Mouse (Mus musculus): ENCODE measurements around the gene Klrg2. TPM values are rescaled to one million over a fixed set of nuclear protein-coding genes. Genes with fewer than 3 reads are reported as not detected.
A peak's percentile ranks its signal among the peaks of the same experiment; 100 is the strongest.

Klrg2 gene
- polyA plus RNA-seq, 1 experiment from 2014 or later = 0.25 TPM

DNA sequence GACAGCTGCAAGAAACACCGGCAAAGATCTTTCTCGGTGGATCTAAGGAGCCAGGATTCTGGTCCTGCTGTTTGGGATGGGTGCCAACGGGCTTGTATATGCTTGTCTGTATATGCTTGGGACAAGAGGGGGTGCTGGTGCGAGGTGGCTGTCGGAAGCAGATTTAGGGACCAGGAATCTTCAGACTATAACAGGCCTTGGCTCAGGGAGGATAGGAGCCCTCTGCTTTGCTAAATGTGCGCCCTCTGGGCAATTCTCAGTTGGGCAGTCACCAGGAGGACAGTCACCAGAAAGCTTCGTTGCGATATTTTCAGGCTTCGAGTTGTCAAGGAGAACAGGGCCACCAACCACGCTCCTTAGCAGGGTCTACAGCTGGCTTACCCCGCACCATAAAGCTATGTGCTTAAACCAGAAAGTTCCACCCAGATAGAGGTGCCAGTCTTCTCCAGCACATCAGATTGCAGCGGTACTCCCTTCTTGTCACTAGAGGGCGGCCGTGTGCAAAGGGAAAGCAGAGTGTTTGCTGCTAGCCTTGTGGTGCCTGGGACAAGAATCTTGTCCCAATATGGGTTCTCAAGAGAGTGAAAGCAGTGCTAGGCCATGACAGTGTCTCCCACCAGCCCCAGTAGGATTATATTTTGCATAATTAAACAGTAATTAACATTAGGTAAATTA is 13.4 kb upstream of the Klrg2 start:
- 0 out of 2 replicates have a peak, but pooled peaks have one; percentile 36 for ATAC-seq (replicated peaks; ENCODE audit: low FRiP score)
- 42% methylated on average over 14 of the region's 14 CpGs for WGBS
- Histone ChIP-seq H3K27me3 (no peaks in the 10 kb centered on the region), H3K4me1 (no peaks in the 10 kb centered on the region), H3K4me3 (replicated peaks) (no peak overlapping the region), H3K9me3 (replicated peaks) (no peaks in the 10 kb centered on the region), H3K27ac (no peak overlapping the region), H3K9ac (no peak overlapping the region), H3K36me3 (no peaks in the 10 kb centered on the region), H3K4me2 (no peak overlapping the region)

DNA sequence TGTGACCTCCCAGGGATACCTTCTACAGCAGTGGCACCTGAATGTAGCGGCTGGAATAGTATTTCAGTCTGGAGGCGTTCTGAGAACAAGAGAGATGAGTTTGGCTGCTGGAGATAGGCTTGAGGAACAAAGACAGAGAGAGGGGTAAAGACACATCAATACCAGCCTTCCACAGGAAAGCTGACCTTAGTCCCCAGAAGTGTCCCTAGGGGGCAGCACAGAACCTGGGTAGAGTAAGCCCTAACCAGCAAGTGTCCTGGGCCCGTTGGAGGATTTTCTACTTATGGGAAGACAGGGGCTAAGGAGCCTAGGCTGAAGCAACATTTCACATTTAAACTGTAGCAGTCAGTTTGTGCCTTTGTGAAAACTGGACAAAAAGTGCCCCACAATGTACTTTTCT is 12.5 kb upstream of the Klrg2 start:
- 76% methylated on average over 3 of the region's 3 CpGs for WGBS
- Histone ChIP-seq H3K9me3 (replicated peaks) (no peaks in the 10 kb centered on the region), H3K9ac (no peak overlapping the region), H3K27ac (no peak overlapping the region), H3K4me1 (no peaks in the 10 kb centered on the region), H3K4me3 (replicated peaks) (no peak overlapping the region), H3K36me3 (no peaks in the 10 kb centered on the region), H3K4me2 (no peak overlapping the region), H3K27me3 (no peaks in the 10 kb centered on the region)
- no peak for ATAC-seq (replicated peaks; ENCODE audit: low FRiP score)

GRCm38 (mm10) chr6:38643039-38643438 is 6.0 kb upstream of the Klrg2 start:
- WGBS = 79% methylated on average over 3 of the region's 3 CpGs
- no peak overlapping the region for H3K27ac ChIP-seq
- no peaks in the 10 kb centered on the region for H3K9me3 ChIP-seq (replicated peaks)
- no peak overlapping the region for H3K4me2 ChIP-seq
- peaks cover 49% of the 10 kb centered on the region for H3K27me3 ChIP-seq
- H3K9ac ChIP-seq = no peak overlapping the region
- no peaks in the 10 kb centered on the region for H3K4me1 ChIP-seq
- H3K36me3 ChIP-seq = no peaks in the 10 kb centered on the region
- no peak for ATAC-seq (replicated peaks; ENCODE audit: low FRiP score)
- H3K4me3 ChIP-seq (replicated peaks) = no peak overlapping the region

DNA sequence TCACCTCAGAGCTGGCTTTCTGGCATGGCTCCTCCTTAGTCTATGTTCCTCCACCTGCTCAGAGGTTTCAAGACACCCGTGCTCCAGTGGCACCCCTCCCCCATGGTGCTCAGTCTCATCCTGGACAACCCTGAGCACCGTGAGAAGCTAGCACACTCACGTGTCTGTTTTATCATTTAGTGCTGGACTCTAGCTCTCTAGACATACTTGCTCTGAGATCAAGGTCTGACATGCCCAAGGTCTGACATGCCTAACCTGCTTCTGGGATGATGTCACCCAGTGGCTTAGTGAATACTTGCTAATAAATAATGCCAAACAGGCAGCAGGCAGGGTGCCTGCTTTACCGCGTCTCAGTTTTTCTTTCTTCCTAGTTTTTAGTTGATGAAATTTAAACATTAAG is 5.6 kb upstream of the Klrg2 start:
- WGBS = 51% methylated on average over 5 of the region's 5 CpGs

GRCm38 (mm10) chr6:38641645-38642044 is 4.6 kb upstream of the Klrg2 start:
- Histone ChIP-seq H3K9me3 (replicated peaks) (no peaks in the 10 kb centered on the region), H3K27ac (no peak overlapping the region), H3K36me3 (no peaks in the 10 kb centered on the region), H3K4me1 (peaks cover 9% of the 10 kb centered on the region), H3K9ac (no peak overlapping the region), H3K4me3 (replicated peaks) (no peak overlapping the region), H3K27me3 (peaks cover 63% of the 10 kb centered on the region), H3K4me2 (no peak overlapping the region)
- no peak for ATAC-seq (replicated peaks; ENCODE audit: low FRiP score)
- WGBS = 47% methylated on average over 5 of the region's 5 CpGs

More for the DNA sequence above, 5.6 kb upstream of the Klrg2 start:
- Histone ChIP-seq H3K9me3 (replicated peaks) (no peaks in the 10 kb centered on the region), H3K36me3 (no peaks in the 10 kb centered on the region), H3K27ac (no peak overlapping the region), H3K4me1 (no peaks in the 10 kb centered on the region), H3K4me2 (no peak overlapping the region), H3K9ac (no peak overlapping the region), H3K4me3 (replicated peaks) (no peak overlapping the region), H3K27me3 (peaks cover 54% of the 10 kb centered on the region)
- ATAC-seq (replicated peaks; ENCODE audit: low FRiP score) = no peak

DNA sequence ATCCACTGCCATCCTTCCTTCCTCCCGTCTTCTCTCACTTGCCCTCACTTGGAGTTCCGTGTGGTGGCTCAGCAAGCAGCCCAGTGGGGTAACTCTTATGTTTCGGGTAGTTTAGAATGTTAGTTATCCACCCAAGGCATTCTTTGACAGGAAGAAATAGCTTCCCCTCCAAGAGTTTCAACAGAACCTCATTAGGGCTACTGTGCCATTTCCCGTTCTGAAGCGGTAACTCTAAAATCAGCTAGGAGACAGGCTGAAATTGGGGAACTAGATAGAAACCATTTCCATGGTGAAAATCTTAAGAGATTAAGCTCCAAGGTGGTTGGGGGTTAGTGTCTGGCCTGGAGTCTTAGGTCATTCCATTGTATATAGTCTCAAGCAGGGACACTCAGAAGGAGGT is 4.2 kb upstream of the Klrg2 start:
- WGBS = 75% methylated on average over 5 of the region's 5 CpGs
- Histone ChIP-seq H3K36me3 (no peaks in the 10 kb centered on the region), H3K27me3 (peaks cover 67% of the 10 kb centered on the region), H3K4me1 (peaks cover 13% of the 10 kb centered on the region), H3K4me3 (replicated peaks) (no peak overlapping the region), H3K9me3 (replicated peaks) (no peaks in the 10 kb centered on the region), H3K9ac (no peak overlapping the region), H3K4me2 (no peak overlapping the region), H3K27ac (no peak overlapping the region)
- no peak for ATAC-seq (replicated peaks; ENCODE audit: low FRiP score)

- ATAC-seq (replicated peaks; ENCODE audit: low FRiP score) = no peak
- Histone ChIP-seq H3K36me3 (no peaks in the 10 kb centered on the region), H3K27ac (no peak overlapping the region), H3K9me3 (replicated peaks) (no peaks in the 10 kb centered on the region), H3K4me1 (peaks cover 21% of the 10 kb centered on the region), H3K4me3 (replicated peaks) (no peak overlapping the region), H3K27me3 (peaks cover 76% of the 10 kb centered on the region), H3K4me2 (no peak overlapping the region), H3K9ac (no peak overlapping the region)
- 67% methylated on average over 11 of the region's 11 CpGs for WGBS
Measured at GRCm38 (mm10) chr6:38640401-38640800, 3.4 kb upstream of the Klrg2 start.

- no peaks in the 10 kb centered on the region for H3K9me3 ChIP-seq (replicated peaks)
- peak; percentile 79 for ATAC-seq (replicated peaks; ENCODE audit: low FRiP score)
- no peak overlapping the region for H3K27ac ChIP-seq
- peaks cover 22% of the 10 kb centered on the region for H3K4me1 ChIP-seq
- peak overlapping the region; percentile 100 for H3K4me2 ChIP-seq
- H3K27me3 ChIP-seq = peaks cover 89% of the 10 kb centered on the region
- no peaks in the 10 kb centered on the region for H3K36me3 ChIP-seq
- WGBS = 2% methylated on average over 72 of the region's 72 CpGs
- peak overlapping the region; percentile 49 for H3K9ac ChIP-seq
- peak overlapping the region; percentile 58 for H3K4me3 ChIP-seq (replicated peaks)
Measured at GRCm38 (mm10) chr6:38635941-38636851, 846 bp downstream of the Klrg2 start.

DNA sequence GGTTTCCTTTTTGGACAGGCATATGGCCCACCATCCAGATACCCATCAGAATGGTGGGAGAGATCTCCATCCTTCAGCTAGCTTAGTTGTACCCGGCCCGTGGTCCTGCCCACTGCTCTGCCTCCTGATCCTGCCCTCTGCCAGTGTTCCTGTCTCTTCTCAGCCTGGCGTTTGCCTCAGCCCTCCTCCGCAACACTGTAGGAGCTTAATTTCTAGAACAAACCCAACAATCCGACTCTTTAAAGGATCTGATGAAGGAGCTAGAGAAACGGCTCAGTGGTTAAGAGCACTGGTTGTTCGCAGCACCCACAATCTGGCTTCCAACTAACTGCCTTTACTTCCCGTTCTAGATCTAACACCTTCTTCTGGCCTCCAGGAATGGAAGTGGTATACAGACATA is 2.6 kb downstream of the Klrg2 start:
- 80% methylated on average over 8 of the region's 8 CpGs for WGBS
- H3K9me3 ChIP-seq (replicated peaks) = no peaks in the 10 kb centered on the region
- no peak overlapping the region for H3K9ac ChIP-seq
- peaks cover 22% of the 10 kb centered on the region for H3K4me1 ChIP-seq
- no peak overlapping the region for H3K27ac ChIP-seq
- H3K4me3 ChIP-seq (replicated peaks) = no peak overlapping the region
- H3K4me2 ChIP-seq = no peak overlapping the region
- H3K27me3 ChIP-seq = peaks cover 71% of the 10 kb centered on the region
- H3K36me3 ChIP-seq = no peaks in the 10 kb centered on the region
- ATAC-seq (replicated peaks; ENCODE audit: low FRiP score) = no peak

- no peaks in the 10 kb centered on the region for H3K36me3 ChIP-seq
Measured at GRCm38 (mm10) chr6:38632826-38633225, 4.2 kb downstream of the Klrg2 start.

DNA sequence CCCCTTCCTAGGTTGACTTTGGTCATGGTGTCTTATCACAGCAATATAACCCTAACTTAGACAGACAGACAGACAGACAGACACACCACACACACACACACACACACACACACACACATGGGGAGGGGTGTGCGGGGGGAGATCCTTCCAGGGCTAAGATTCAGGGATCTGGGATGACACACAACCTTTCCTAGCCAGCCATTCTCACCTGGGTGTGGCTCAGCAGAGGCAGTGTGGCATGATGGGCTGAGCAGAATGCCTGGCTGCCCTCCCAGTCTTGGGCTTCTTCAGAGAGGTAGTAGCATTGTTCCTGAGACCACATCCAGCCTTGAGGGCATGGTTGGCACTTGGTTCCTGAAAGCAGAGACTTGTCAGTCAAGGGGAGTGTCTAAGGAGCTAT is 7.5 kb downstream of the Klrg2 start:
- Histone ChIP-seq H3K9ac (no peak overlapping the region), H3K4me3 (replicated peaks) (no peak overlapping the region)
- WGBS = 94% methylated on average over 1 of the region's 1 CpGs

More at GRCm38 (mm10) chr6:38632826-38633225, 4.2 kb downstream of the Klrg2 start:
- Histone ChIP-seq H3K27ac (no peak overlapping the region), H3K9me3 (replicated peaks) (no peaks in the 10 kb centered on the region), H3K4me2 (no peak overlapping the region), H3K4me3 (replicated peaks) (no peak overlapping the region), H3K4me1 (peaks cover 22% of the 10 kb centered on the region), H3K9ac (no peak overlapping the region), H3K27me3 (peaks cover 57% of the 10 kb centered on the region)
- WGBS = 89% methylated on average over 2 of the region's 2 CpGs
- ATAC-seq (replicated peaks; ENCODE audit: low FRiP score) = no peak

GRCm38 (mm10) chr6:38627486-38627885 is 9.6 kb downstream of the Klrg2 start:
- 77% methylated on average over 4 of the region's 4 CpGs for WGBS
- H3K4me1 ChIP-seq = no peaks in the 10 kb centered on the region
- H3K27ac ChIP-seq = no peak overlapping the region
- no peaks in the 10 kb centered on the region for H3K9me3 ChIP-seq (replicated peaks)
- no peak overlapping the region for H3K4me3 ChIP-seq (replicated peaks)
- H3K4me2 ChIP-seq = no peak overlapping the region
- ATAC-seq (replicated peaks; ENCODE audit: low FRiP score) = no peak
- 0 out of 2 replicates have a peak, but pooled peaks cover 4% of the 10 kb centered on the region for H3K27me3 ChIP-seq
- H3K9ac ChIP-seq = no peak overlapping the region
- H3K36me3 ChIP-seq = peaks cover 13% of the 10 kb centered on the region; the same call in 1 of the 2 replicates

More for the DNA sequence above, 7.5 kb downstream of the Klrg2 start:
- Histone ChIP-seq H3K27ac (no peak overlapping the region), H3K4me1 (no peaks in the 10 kb centered on the region), H3K9me3 (replicated peaks) (no peaks in the 10 kb centered on the region), H3K36me3 (0 out of 2 replicates have a peak, but pooled peaks cover 8% of the 10 kb centered on the region), H3K4me2 (no peak overlapping the region), H3K27me3 (peaks cover 24% of the 10 kb centered on the region)
- ATAC-seq (replicated peaks; ENCODE audit: low FRiP score) = no peak
